Mouse (Mus musculus): ENCODE results near the gene Zkscan16. TPM values are rescaled to one million over a fixed set of nuclear protein-coding genes. Genes with fewer than 3 reads are reported as not detected.

Zkscan16 gene
- polyA plus RNA-seq, 1 experiment: not detected

GRCm38 (mm10) chr4:58997081-58997480 is 53.7 kb downstream of the Zkscan16 start:
- Histone ChIP-seq H3K4me3 (no peak overlapping the region), H3ac (ENCODE audit: control insufficient read depth, insufficient read length) (no peak overlapping the region), H3K27me3 (ENCODE audit: control insufficient read depth, insufficient read depth, insufficient read length) (no peaks in the 10 kb centered on the region), H3K36me3 (ENCODE audit: control insufficient read depth, insufficient read depth) (no peaks in the 10 kb centered on the region), H3K79me2 (ENCODE audit: control insufficient read depth, insufficient read depth) (no peaks in the 10 kb centered on the region), H3K4me2 (ENCODE audit: low read depth) (no peak overlapping the region)
- TF ChIP-seq POLR2A (IDR thresholded peaks at IDR 0.05; ENCODE audit: insufficient read length, low read depth) (no peak), MYOG (IDR thresholded peaks at IDR 0.05; ENCODE audit: control insufficient read depth in 1 of 3, insufficient read depth in 1 of 3, insufficient read length in 2 of 3, low read depth in 2 of 3) (no peak)

DNA sequence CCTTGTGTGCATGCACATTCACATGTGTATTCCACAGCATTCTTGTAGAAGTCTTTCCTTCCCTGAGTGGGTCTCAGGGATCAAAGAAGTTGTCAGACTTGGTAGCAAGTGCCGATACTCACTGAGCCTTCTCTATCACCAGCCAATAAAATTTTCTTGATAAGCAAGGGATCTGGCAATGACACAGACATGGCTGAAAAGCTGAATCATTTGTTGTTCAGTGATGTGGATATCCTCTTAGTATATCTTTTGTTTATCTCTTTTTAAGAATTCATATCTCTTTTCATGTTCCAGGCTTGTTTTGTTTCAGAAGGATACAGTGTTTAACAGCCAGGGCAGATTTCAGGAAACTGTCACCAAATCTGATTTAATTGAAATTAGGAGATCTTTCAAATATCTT is 55.3 kb downstream of the Zkscan16 start:
- H3ac ChIP-seq (ENCODE audit: control insufficient read depth, insufficient read length): no peak overlapping the region
- no peaks in the 10 kb centered on the region for H3K36me3 ChIP-seq (ENCODE audit: control insufficient read depth, insufficient read depth)
- H3K4me2 ChIP-seq (ENCODE audit: low read depth): no peak overlapping the region
- H3K27me3 ChIP-seq (ENCODE audit: control insufficient read depth, insufficient read depth, insufficient read length): no peaks in the 10 kb centered on the region
- H3K79me2 ChIP-seq (ENCODE audit: control insufficient read depth, insufficient read depth): peaks cover 5% of the 10 kb centered on the region
- TF ChIP-seq MYOD1 (IDR thresholded peaks at IDR 0.05; ENCODE audit: control insufficient read depth in 1 of 3, insufficient read length in 2 of 3, low read depth in 2 of 3) (no peak), E2F4 (IDR thresholded peaks at IDR 0.05; ENCODE audit: insufficient read depth) (no peak), SRF (IDR thresholded peaks at IDR 0.05; ENCODE audit: control insufficient read depth, insufficient read length, low read depth) (no peak), POLR2A (IDR thresholded peaks at IDR 0.05; ENCODE audit: insufficient read length, low read depth) (no peak), MAX (IDR thresholded peaks at IDR 0.05; ENCODE audit: low read depth) (no peak), REST (IDR thresholded peaks at IDR 0.05; ENCODE audit: insufficient read depth, insufficient read length) (no peak), TCF3 (IDR thresholded peaks at IDR 0.05; ENCODE audit: insufficient read length, low read depth) (no peak), TCF12 (IDR thresholded peaks at IDR 0.05; ENCODE audit: insufficient read depth, poor library complexity, severe bottlenecking) (no peak), CEBPB (IDR thresholded peaks at IDR 0.05; ENCODE audit: insufficient read depth, poor library complexity, severe bottlenecking) (no peak), POLR2AphosphoS2 (IDR thresholded peaks at IDR 0.05; ENCODE audit: insufficient read length, low read depth) (no peak), MYOG (IDR thresholded peaks at IDR 0.05; ENCODE audit: control insufficient read depth in 1 of 3, insufficient read depth in 1 of 3, insufficient read length in 2 of 3, low read depth in 2 of 3) (no peak), USF1 (IDR thresholded peaks at IDR 0.05; ENCODE audit: low read depth) (no peak)
- no peak overlapping the region for H3K4me3 ChIP-seq

- no peak overlapping the region for H3K4me2 ChIP-seq (ENCODE audit: low read depth)
- TF ChIP-seq CEBPB (IDR thresholded peaks at IDR 0.05; ENCODE audit: insufficient read depth, poor library complexity, severe bottlenecking): no peak
- TF ChIP-seq MAX (IDR thresholded peaks at IDR 0.05; ENCODE audit: low read depth): no peak
- TF ChIP-seq POLR2AphosphoS2 (IDR thresholded peaks at IDR 0.05; ENCODE audit: insufficient read length, low read depth): no peak
- no peak for TF ChIP-seq TCF3 (IDR thresholded peaks at IDR 0.05; ENCODE audit: insufficient read length, low read depth)
- TF ChIP-seq MYOD1 (IDR thresholded peaks at IDR 0.05; ENCODE audit: control insufficient read depth in 1 of 3, insufficient read length in 2 of 3, low read depth in 2 of 3): no peak
- TF ChIP-seq E2F4 (IDR thresholded peaks at IDR 0.05; ENCODE audit: insufficient read depth): no peak
- TF ChIP-seq POLR2A (IDR thresholded peaks at IDR 0.05; ENCODE audit: insufficient read length, low read depth): no peak
- no peak for TF ChIP-seq MYOG (IDR thresholded peaks at IDR 0.05; ENCODE audit: control insufficient read depth in 1 of 3, insufficient read depth in 1 of 3, insufficient read length in 2 of 3, low read depth in 2 of 3)
- TF ChIP-seq REST (IDR thresholded peaks at IDR 0.05; ENCODE audit: insufficient read depth, insufficient read length): no peak
- no peak for TF ChIP-seq USF1 (IDR thresholded peaks at IDR 0.05; ENCODE audit: low read depth)
- TF ChIP-seq SRF (IDR thresholded peaks at IDR 0.05; ENCODE audit: control insufficient read depth, insufficient read length, low read depth): no peak
- no peak for TF ChIP-seq TCF12 (IDR thresholded peaks at IDR 0.05; ENCODE audit: insufficient read depth, poor library complexity, severe bottlenecking)
Measured at GRCm38 (mm10) chr4:58999686-59000085, 56.3 kb downstream of the Zkscan16 start.

GRCm38 (mm10) chr4:59000614-59001013 is 57.2 kb downstream of the Zkscan16 start:
- Histone ChIP-seq H3K4me3 (no peak overlapping the region), H3ac (ENCODE audit: control insufficient read depth, insufficient read length) (no peak overlapping the region), H3K36me3 (ENCODE audit: control insufficient read depth, insufficient read depth) (no peaks in the 10 kb centered on the region), H3K27me3 (ENCODE audit: control insufficient read depth, insufficient read depth, insufficient read length) (no peaks in the 10 kb centered on the region), H3K4me2 (ENCODE audit: low read depth) (no peak overlapping the region), H3K79me2 (ENCODE audit: control insufficient read depth, insufficient read depth) (peaks cover 24% of the 10 kb centered on the region)
- TF ChIP-seq POLR2A (IDR thresholded peaks at IDR 0.05; ENCODE audit: insufficient read length, low read depth) (no peak), E2F4 (IDR thresholded peaks at IDR 0.05; ENCODE audit: insufficient read depth) (no peak), TCF3 (IDR thresholded peaks at IDR 0.05; ENCODE audit: insufficient read length, low read depth) (no peak), TCF12 (IDR thresholded peaks at IDR 0.05; ENCODE audit: insufficient read depth, poor library complexity, severe bottlenecking) (no peak), USF1 (IDR thresholded peaks at IDR 0.05; ENCODE audit: low read depth) (no peak), SRF (IDR thresholded peaks at IDR 0.05; ENCODE audit: control insufficient read depth, insufficient read length, low read depth) (no peak), MYOD1 (IDR thresholded peaks at IDR 0.05; ENCODE audit: control insufficient read depth in 1 of 3, insufficient read length in 2 of 3, low read depth in 2 of 3) (no peak), MAX (IDR thresholded peaks at IDR 0.05; ENCODE audit: low read depth) (no peak)

More at GRCm38 (mm10) chr4:58999686-59000085, 56.3 kb downstream of the Zkscan16 start:
- Histone ChIP-seq H3ac (ENCODE audit: control insufficient read depth, insufficient read length) (no peak overlapping the region), H3K27me3 (ENCODE audit: control insufficient read depth, insufficient read depth, insufficient read length) (no peaks in the 10 kb centered on the region), H3K4me3 (no peak overlapping the region), H3K79me2 (ENCODE audit: control insufficient read depth, insufficient read depth) (peaks cover 15% of the 10 kb centered on the region), H3K36me3 (ENCODE audit: control insufficient read depth, insufficient read depth) (no peaks in the 10 kb centered on the region)

Measured in myocyte (in vitro differentiated cells).